Mouse (Mus musculus): ENCODE measurements at regions not wholly inside any gene's neighbourhood (a gene's known extent, or its start where the extent isn't known, plus 50 kb on each side); places are given as distances from the start of the nearest gene placed in this dataset.

GRCm38 (mm10) chr6:50009856-50010255 is 100.2 kb upstream of the Mpp6 start:
- WGBS, result 42% methylated on average over 5 of the region's 5 CpGs
- H3K27me3 ChIP-seq (replicated peaks; ENCODE audit: control insufficient read depth, insufficient read depth, low read length), result no peaks in the 10 kb centered on the region
- H3K9ac ChIP-seq (replicated peaks; ENCODE audit: low read depth, low read length), result no peak overlapping the region
- no peaks in the 10 kb centered on the region for H3K36me3 ChIP-seq (ENCODE audit: control insufficient read depth, insufficient read depth)
- H3K27ac ChIP-seq (ENCODE audit: low read length), result no peak overlapping the region; the same call in 1 of the 2 replicates
- ATAC-seq, result peak; percentile 56
- H3K9me3 ChIP-seq (ENCODE audit: control insufficient read depth, low read length), result no peaks in the 10 kb centered on the region
- H3K4me3 ChIP-seq (replicated peaks; ENCODE audit: low read length), result no peak overlapping the region
- peaks cover 2% of the 10 kb centered on the region; the same call in 1 of the 2 replicates for H3K4me1 ChIP-seq (replicated peaks; ENCODE audit: control insufficient read depth, insufficient read depth, low read length)
- H3K4me2 ChIP-seq (ENCODE audit: low read length), result no peak overlapping the region

GRCm38 (mm10) chr6:50011071-50011470 is 99.0 kb upstream of the Mpp6 start:
- 89% methylated on average over 12 of the region's 12 CpGs for WGBS
- Histone ChIP-seq H3K4me1 (replicated peaks; ENCODE audit: control insufficient read depth, insufficient read depth, low read length) (peaks cover 2% of the 10 kb centered on the region; the same call in 1 of the 2 replicates), H3K27me3 (replicated peaks; ENCODE audit: control insufficient read depth, insufficient read depth, low read length) (no peaks in the 10 kb centered on the region), H3K9ac (replicated peaks; ENCODE audit: low read depth, low read length) (no peak overlapping the region), H3K4me2 (ENCODE audit: low read length) (no peak overlapping the region), H3K27ac (ENCODE audit: low read length) (no peak overlapping the region), H3K36me3 (ENCODE audit: control insufficient read depth, insufficient read depth) (no peaks in the 10 kb centered on the region), H3K4me3 (replicated peaks; ENCODE audit: low read length) (no peak overlapping the region), H3K9me3 (ENCODE audit: control insufficient read depth, low read length) (no peaks in the 10 kb centered on the region)
- ATAC-seq, result no peak

- Histone ChIP-seq H3K27ac (ENCODE audit: low read length) (no peak overlapping the region), H3K27me3 (replicated peaks; ENCODE audit: control insufficient read depth, insufficient read depth, low read length) (no peaks in the 10 kb centered on the region), H3K9ac (replicated peaks; ENCODE audit: low read depth, low read length) (no peak overlapping the region), H3K4me1 (replicated peaks; ENCODE audit: control insufficient read depth, insufficient read depth, low read length) (peaks cover 2% of the 10 kb centered on the region; the same call in 1 of the 2 replicates), H3K36me3 (ENCODE audit: control insufficient read depth, insufficient read depth) (no peaks in the 10 kb centered on the region), H3K9me3 (ENCODE audit: control insufficient read depth, low read length) (no peaks in the 10 kb centered on the region), H3K4me2 (ENCODE audit: low read length) (no peak overlapping the region), H3K4me3 (replicated peaks; ENCODE audit: low read length) (no peak overlapping the region)
- WGBS, result 64% methylated on average over 5 of the region's 5 CpGs
- no peak for ATAC-seq
Observed at GRCm38 (mm10) chr6:50011746-50012453, 98.1 kb upstream of the Mpp6 start.

GRCm38 (mm10) chr6:50013067-50013466 is 97.0 kb upstream of the Mpp6 start:
- Histone ChIP-seq H3K4me1 (replicated peaks; ENCODE audit: control insufficient read depth, insufficient read depth, low read length) (peaks cover 2% of the 10 kb centered on the region; the same call in 1 of the 2 replicates), H3K9ac (replicated peaks; ENCODE audit: low read depth, low read length) (no peak overlapping the region), H3K4me3 (replicated peaks; ENCODE audit: low read length) (no peak overlapping the region), H3K9me3 (ENCODE audit: control insufficient read depth, low read length) (no peaks in the 10 kb centered on the region), H3K4me2 (ENCODE audit: low read length) (no peak overlapping the region), H3K27me3 (replicated peaks; ENCODE audit: control insufficient read depth, insufficient read depth, low read length) (no peaks in the 10 kb centered on the region), H3K27ac (ENCODE audit: low read length) (no peak overlapping the region), H3K36me3 (ENCODE audit: control insufficient read depth, insufficient read depth) (no peaks in the 10 kb centered on the region)
- WGBS, result 58% methylated on average over 5 of the region's 5 CpGs
- ATAC-seq, result 0 out of 2 replicates have a peak, but pooled peaks have one; percentile 11

- Histone ChIP-seq H3K9me3 (ENCODE audit: control insufficient read depth, low read length) (no peaks in the 10 kb centered on the region), H3K9ac (replicated peaks; ENCODE audit: low read depth, low read length) (no peak overlapping the region), H3K36me3 (ENCODE audit: control insufficient read depth, insufficient read depth) (no peaks in the 10 kb centered on the region), H3K27me3 (replicated peaks; ENCODE audit: control insufficient read depth, insufficient read depth, low read length) (no peaks in the 10 kb centered on the region), H3K4me3 (replicated peaks; ENCODE audit: low read length) (no peak overlapping the region), H3K27ac (ENCODE audit: low read length) (no peak overlapping the region), H3K4me2 (ENCODE audit: low read length) (no peak overlapping the region), H3K4me1 (replicated peaks; ENCODE audit: control insufficient read depth, insufficient read depth, low read length) (peaks cover 2% of the 10 kb centered on the region; the same call in 1 of the 2 replicates)
- WGBS, result 88% methylated on average over 7 of the region's 7 CpGs
- no peak for ATAC-seq
Observed at GRCm38 (mm10) chr6:50013842-50014241, 96.2 kb upstream of the Mpp6 start.

- 85% methylated on average over 6 of the region's 6 CpGs for WGBS
- H3K27ac ChIP-seq (ENCODE audit: low read length), result no peak overlapping the region
- peaks cover 2% of the 10 kb centered on the region; the same call in 1 of the 2 replicates for H3K4me1 ChIP-seq (replicated peaks; ENCODE audit: control insufficient read depth, insufficient read depth, low read length)
- H3K36me3 ChIP-seq (ENCODE audit: control insufficient read depth, insufficient read depth), result no peaks in the 10 kb centered on the region
- H3K9me3 ChIP-seq (ENCODE audit: control insufficient read depth, low read length), result no peaks in the 10 kb centered on the region
- H3K4me2 ChIP-seq (ENCODE audit: low read length), result no peak overlapping the region
- no peaks in the 10 kb centered on the region for H3K27me3 ChIP-seq (replicated peaks; ENCODE audit: control insufficient read depth, insufficient read depth, low read length)
- H3K4me3 ChIP-seq (replicated peaks; ENCODE audit: low read length), result no peak overlapping the region
- no peak for ATAC-seq
- no peak overlapping the region for H3K9ac ChIP-seq (replicated peaks; ENCODE audit: low read depth, low read length)
Observed at GRCm38 (mm10) chr6:50027981-50028380, 82.1 kb upstream of the Mpp6 start.

- ATAC-seq, result no peak
- Histone ChIP-seq H3K4me2 (ENCODE audit: low read length) (no peak overlapping the region), H3K9ac (replicated peaks; ENCODE audit: low read depth, low read length) (no peak overlapping the region), H3K27ac (ENCODE audit: low read length) (no peak overlapping the region), H3K4me3 (replicated peaks; ENCODE audit: low read length) (no peak overlapping the region), H3K27me3 (replicated peaks; ENCODE audit: control insufficient read depth, insufficient read depth, low read length) (no peaks in the 10 kb centered on the region), H3K9me3 (ENCODE audit: control insufficient read depth, low read length) (no peaks in the 10 kb centered on the region), H3K4me1 (replicated peaks; ENCODE audit: control insufficient read depth, insufficient read depth, low read length) (peaks cover 10% of the 10 kb centered on the region), H3K36me3 (ENCODE audit: control insufficient read depth, insufficient read depth) (no peaks in the 10 kb centered on the region)
- WGBS, result 70% methylated on average over 10 of the region's 10 CpGs
Observed at GRCm38 (mm10) chr6:50029895-50030515, 80.0 kb upstream of the Mpp6 start.

GRCm38 (mm10) chr6:50031356-50031755 is 78.7 kb upstream of the Mpp6 start:
- no peak overlapping the region for H3K4me3 ChIP-seq (replicated peaks; ENCODE audit: low read length)
- 72% methylated on average over 5 of the region's 5 CpGs for WGBS
- no peak overlapping the region for H3K27ac ChIP-seq (ENCODE audit: low read length)
- no peaks in the 10 kb centered on the region for H3K36me3 ChIP-seq (ENCODE audit: control insufficient read depth, insufficient read depth)
- no peaks in the 10 kb centered on the region for H3K9me3 ChIP-seq (ENCODE audit: control insufficient read depth, low read length)
- H3K4me1 ChIP-seq (replicated peaks; ENCODE audit: control insufficient read depth, insufficient read depth, low read length), result peaks cover 10% of the 10 kb centered on the region
- ATAC-seq, result no peak
- no peaks in the 10 kb centered on the region for H3K27me3 ChIP-seq (replicated peaks; ENCODE audit: control insufficient read depth, insufficient read depth, low read length)
- H3K4me2 ChIP-seq (ENCODE audit: low read length), result no peak overlapping the region
- H3K9ac ChIP-seq (replicated peaks; ENCODE audit: low read depth, low read length), result no peak overlapping the region

GRCm38 (mm10) chr6:50032894-50033595 is 77.0 kb upstream of the Mpp6 start:
- H3K27me3 ChIP-seq (replicated peaks; ENCODE audit: control insufficient read depth, insufficient read depth, low read length), result no peaks in the 10 kb centered on the region
- H3K9me3 ChIP-seq (ENCODE audit: control insufficient read depth, low read length), result no peaks in the 10 kb centered on the region
- H3K9ac ChIP-seq (replicated peaks; ENCODE audit: low read depth, low read length), result no peak overlapping the region
- H3K4me1 ChIP-seq (replicated peaks; ENCODE audit: control insufficient read depth, insufficient read depth, low read length), result peaks cover 10% of the 10 kb centered on the region
- H3K36me3 ChIP-seq (ENCODE audit: control insufficient read depth, insufficient read depth), result no peaks in the 10 kb centered on the region
- ATAC-seq, result no peak
- peak overlapping the region; percentile 34 for H3K4me2 ChIP-seq (ENCODE audit: low read length)
- H3K27ac ChIP-seq (ENCODE audit: low read length), result no peak overlapping the region; the same call in 1 of the 2 replicates
- H3K4me3 ChIP-seq (replicated peaks; ENCODE audit: low read length), result no peak overlapping the region
- 55% methylated on average over 15 of the region's 15 CpGs for WGBS
